Mouse (Mus musculus) retina, adult 2 months (tissue): ENCODE data around the gene Exosc5.

Source experiments
- DNase-seq: peaks from one replicate; pipeline ENCODE4 v3.0.0-alpha.2; 2012; ENCODE audit warnings: low read depth, low spot score

Exosc5 gene

GRCm38 (mm10) chr7:25677013-25677412, 18.0 kb downstream of the Exosc5 start:
- DNase-seq = no peak

DNA sequence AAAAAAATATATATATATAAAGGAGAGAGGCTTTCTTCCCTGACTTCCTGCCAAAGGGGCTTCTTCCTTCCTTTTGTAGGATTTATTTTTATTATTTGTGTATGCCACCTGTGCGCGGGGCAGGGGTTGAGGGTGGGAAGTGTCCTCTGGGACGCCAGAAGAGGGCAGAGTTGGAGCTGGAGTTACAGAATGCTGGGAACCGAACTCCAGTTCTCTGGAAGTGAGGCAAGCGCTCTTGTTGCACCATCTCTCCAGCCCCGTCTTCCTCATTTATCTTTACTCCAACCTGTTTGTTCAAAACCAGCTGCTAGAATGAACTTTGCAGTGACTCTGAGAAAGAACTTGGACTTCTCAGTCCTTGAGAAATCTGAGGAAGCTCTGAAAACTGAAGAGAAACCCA, 21.0 kb downstream of the Exosc5 start:
- DNase-seq = no peak

DNA sequence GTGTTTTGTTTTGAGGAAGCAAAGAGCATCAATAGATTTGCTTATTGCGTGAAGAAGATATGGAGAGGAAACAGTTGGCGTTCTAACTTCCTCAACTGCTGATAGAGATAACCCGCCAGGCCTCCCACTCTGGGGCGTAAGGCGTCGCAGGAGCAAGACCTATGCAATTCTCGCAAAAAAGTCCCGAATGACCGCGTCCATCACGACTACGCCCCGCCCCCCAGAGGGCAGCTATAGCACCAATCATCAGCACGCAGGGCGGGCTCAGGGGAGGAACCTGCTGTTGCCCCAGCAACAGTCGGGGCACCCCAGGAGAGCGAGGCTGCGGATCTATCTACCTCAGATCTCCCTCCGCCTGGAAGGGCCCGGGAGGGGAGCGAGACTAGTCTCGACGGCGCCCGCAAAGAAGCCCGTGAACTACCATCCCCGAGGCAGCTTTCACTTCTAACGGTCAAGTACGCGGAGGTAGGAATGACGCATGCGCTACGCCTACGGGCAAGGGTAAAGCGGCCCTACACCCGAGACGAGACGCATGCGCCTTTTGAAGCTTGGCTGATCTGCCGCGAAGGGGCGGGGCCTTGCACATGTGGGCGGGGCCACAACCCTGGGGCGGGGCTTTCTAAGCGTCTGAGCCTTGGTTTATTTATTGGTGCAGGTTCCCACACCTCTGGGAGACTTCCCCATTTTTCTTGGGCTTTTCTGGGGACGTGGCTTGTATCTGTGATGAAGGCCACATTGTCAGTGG, 21.7 kb downstream of the Exosc5 start, which contains the start of gene B9d2:
TSS of gene B9d2 (plus strand) at position 267 of the 745 bp plus-strand sequence.
- peak; percentile 90 for DNase-seq

DNA sequence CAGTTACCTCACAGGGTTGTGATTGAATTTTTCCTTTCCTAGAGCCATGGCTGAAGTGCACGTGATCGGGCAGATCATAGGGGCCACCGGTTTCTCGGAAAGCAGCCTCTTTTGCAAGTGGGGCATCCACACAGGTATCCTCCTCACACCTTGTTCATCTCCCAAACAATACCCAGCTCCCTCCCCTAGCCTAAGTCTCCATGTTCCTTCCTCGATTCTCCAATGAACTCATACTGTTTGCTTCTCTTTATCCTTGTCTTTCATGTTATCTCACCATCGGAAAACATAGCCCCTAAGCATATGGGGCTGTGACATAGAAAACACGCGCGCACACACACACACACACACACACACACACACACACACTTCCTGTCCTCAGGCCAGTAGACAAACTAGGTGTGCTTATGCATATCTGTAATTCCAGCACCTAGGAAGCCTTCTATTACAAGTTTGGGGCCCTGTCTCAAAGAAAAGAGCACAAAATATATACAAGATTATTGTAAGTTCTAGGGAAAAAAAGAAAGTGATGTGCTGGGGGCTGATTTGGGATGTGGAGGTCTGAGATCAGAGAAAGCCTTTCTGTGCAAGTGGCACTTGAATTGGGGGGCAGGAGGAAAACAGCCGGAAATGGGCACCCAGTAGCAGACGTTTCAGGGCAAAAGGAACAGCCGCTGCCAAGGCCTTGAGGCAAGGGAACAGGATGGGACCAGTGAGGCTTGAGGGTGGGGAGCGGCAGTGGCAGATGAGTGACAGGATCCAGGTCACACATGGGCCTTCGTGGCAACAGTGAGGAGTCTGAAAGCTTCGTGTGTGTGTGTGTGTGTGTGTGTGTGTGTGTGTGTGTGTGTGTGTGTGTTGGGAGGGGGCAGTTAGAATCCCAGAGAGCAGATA, 22.6 kb downstream of the Exosc5 start:
- no peak for DNase-seq

- DNase-seq = no peak
Observed at GRCm38 (mm10) chr7:25683474-25684180, 24.7 kb downstream of the Exosc5 start.

DNA sequence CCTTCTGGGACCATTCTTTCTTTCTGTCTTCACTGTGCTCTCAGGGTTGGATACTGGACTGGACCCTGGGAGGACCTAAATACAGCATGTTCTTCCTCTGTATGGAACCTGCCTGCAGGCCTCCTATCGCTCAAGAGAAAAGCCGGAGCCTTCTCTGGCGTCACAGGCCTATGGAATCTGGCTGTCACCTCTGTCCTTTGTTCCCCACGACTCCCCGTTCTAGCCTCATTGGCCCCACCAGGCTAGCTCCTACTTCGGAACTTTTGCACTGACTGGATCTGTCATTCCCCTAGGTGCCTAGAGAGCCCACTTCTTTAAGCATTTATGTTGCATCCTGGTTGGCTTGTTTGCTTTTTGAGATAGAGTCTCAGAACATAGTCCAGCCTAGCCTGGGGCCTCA, 25.7 kb downstream of the Exosc5 start:
- DNase-seq = no peak

DNA sequence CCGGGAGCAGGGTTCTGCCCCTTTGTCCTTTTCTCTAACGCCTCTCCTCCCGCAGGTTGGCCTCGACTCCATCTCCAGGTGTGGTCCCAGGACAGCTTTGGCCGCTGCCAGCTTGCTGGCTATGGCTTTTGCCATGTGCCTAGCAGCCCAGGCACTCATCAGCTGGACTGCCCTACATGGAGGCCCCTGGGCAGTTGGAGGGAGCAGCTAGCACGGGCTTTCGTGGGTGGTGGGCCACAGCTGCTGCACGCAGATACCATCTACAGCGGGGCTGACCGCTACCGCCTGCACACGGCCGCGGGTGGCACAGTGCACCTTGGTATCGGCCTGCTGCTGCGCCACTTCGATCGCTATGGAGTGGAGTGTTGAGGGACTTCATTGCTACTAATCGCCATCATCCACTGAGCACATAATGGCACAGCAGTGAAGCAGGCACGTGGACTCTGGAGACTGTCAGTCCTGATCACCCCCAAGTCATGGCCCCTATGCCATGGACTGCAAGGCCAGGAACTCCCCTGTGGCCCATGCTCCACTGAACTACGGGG, 27.0 kb downstream of the Exosc5 start:
- no peak for DNase-seq

DNA sequence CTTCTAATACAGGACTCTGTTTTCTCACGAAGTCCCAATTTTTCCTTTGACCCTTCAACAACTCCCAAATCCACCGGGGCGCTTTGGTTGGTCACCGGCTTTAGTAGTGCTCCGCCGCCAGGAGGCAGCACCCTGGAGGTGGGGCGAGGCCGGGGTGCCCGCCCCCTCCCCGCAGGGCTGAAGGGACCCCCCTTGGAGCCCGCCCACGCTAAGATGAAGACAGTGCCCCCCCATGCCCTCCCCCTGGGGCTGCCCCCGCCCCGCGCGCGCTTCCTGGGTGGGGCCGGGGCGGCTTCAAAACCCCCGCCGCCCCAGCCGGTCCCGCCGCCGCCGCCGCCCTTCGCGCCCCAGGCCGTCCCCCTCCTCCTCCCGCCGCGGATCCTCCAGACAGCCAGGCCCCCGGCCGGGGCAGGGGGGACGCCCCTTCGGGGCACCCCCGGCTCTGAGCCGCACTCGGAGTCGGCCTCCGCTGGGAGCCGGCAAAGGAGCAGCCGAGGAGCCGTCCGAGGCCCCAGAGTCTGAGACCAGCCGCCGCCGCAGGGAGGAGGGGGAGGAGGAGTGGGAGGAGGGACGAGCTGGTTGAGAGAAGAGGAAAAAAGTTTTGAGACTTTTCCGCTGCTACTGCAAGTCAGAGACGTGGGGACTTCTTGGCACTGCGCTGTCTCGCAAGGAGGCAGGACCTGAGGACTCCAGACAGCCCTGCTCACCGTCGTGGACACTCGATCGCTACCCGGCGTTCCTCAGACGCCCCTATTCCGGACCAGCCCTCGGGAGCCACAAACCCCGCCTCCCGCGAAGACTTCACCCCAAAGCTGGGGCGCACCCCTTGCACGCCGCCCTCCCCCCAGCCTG, 27.9 kb downstream of the Exosc5 start, which contains the start of gene Tgfb1:
TSS of gene Tgfb1 (plus strand) at position 323 of the 852 bp plus-strand sequence.
- no peak for DNase-seq

GRCm38 (mm10) chr7:25687811-25688401, 28.9 kb downstream of the Exosc5 start:
- no peak for DNase-seq

- DNase-seq = no peak
Observed at GRCm38 (mm10) chr7:25688810-25689586, 30.0 kb downstream of the Exosc5 start.

DNA sequence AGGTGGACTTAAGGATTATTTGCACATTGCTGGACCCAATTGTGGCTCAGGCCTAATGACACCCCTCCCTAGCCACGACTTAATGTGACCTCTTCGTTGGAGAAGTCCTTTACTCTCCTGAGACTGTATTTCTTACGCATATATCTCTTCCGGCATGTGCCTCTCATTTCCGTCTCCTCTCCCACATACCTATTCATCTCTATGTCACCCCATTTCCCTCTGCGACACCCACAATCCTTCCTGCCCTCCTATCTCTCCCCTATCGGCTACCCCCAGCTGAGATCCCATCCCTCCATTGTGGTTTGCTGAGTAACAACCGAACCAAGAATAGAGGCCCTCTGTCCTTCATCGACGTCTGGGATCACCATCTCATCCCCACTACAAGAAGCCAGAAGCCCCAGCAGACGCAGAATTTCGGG, 30.6 kb downstream of the Exosc5 start:
- DNase-seq = no peak

DNA sequence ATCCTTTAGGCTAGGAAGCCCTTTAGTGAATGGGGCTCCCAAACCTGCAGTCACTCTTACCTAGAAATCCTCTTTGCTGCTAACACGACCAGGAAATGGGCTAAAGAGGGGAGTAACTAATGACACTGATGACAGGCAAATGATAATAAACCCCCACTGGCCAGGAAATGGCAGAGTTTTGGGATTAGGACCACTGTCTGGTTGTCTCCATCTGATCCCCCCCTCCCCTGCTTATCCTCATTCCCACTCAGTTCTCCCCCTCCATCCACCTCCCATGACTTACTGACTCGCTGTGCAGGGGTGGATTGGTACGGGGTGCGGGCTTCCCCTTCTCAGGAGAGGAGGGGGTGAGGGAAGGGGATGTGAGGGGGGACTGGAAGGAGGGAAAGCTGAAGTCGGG, 31.1 kb downstream of the Exosc5 start:
- no peak for DNase-seq

DNA sequence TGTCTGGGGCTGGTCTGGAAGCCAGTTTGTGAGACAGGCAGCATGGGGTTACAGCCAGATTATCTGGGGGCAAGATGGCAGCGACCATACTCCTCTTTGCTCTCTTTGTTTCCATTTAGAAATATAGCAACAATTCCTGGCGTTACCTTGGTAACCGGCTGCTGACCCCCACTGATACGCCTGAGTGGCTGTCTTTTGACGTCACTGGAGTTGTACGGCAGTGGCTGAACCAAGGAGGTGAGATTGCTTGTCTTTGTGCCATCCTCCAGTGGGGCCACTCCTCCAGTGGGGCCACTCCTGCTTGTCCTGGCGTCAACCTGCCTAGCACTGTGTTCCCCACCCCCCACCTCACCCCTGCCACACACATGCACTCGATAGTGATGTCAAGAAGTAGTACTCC, 35.1 kb downstream of the Exosc5 start:
- no peak for DNase-seq

DNA sequence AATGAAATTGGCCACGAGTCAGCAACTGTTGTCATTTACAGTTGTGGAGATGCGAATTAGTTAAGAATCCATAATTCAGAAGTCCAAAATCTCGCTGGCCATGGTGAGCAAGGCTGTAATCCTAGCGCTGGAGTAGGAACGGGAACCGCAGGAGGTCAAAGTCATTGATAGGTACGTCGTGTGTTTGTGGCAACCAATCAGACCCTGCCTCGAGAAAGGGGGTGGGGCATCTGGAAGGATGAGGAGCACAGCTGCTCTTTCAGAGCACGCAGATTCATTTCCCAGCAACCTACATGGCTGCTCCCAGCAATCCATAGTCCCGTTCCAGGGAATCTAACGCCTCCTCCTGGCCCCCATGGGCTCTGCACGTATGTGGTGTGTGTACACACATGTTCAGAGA, 40.9 kb downstream of the Exosc5 start:
- DNase-seq = no peak

GRCm38 (mm10) chr7:25700732-25701131, 41.8 kb downstream of the Exosc5 start:
- no peak for DNase-seq

- DNase-seq = no peak
Observed at GRCm38 (mm10) chr7:25702350-25702749, 43.4 kb downstream of the Exosc5 start.

DNA sequence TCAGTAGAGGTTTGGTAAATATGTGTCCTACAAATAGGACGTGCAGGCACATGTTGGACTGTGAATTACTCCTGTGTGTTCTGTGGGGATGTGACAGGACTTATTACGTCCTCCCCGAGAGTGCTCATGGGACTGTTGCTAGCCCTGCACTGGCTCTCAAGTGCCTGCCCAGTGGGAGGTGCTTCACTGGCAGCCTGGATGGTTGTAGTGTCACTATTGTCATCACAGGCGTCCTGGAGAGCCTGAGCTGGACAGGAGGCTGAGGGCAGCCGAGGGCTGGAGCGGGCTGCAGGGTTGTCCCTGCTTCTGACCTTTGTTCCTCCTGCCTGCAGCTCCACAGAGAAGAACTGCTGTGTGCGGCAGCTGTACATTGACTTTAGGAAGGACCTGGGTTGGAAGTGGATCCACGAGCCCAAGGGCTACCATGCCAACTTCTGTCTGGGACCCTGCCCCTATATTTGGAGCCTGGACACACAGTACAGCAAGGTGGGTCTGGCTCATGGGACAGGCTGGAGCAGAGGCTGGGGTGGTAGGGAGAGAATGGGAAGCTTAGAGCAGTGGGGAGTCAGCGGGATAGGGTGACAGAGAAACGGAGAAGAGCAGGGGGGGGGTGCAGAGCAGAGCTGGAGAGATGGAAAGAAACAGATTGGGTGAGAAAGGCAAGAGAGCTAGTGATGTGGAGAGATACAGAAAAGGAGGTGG, 45.0 kb downstream of the Exosc5 start:
- no peak for DNase-seq

DNA sequence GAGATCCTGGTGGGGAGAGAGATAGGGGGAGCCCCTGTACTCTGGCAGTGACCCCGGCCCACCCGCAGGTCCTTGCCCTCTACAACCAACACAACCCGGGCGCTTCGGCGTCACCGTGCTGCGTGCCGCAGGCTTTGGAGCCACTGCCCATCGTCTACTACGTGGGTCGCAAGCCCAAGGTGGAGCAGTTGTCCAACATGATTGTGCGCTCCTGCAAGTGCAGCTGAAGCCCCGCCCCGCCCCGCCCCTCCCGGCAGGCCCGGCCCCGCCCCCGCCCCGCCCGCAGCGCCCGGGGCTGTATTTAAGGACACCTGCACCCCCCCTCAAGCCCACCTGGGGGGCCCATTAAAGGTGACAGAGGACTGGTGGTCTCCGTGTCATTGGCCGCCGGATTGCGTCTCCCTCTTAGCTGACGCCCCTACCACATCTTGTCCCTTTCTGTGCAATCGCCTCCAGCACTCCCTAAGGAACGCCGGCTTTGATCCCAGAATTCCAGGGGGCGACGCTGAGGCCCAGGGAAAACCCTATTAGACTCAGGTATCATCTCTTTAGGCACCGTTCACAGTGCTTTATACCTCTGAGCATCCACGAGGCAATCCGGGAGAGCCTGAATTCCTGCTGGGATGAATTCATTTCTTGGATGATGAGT, 45.9 kb downstream of the Exosc5 start:
- DNase-seq = no peak
